Mouse (Mus musculus) MEL (cell line): Measurements from ENCODE around the gene Braf.

ENCODE experiments used
- BHLHE40 ChIP-seq: IDR thresholded peaks from 2 replicates; pipeline ENCODE4 v1.6.1; 2012; ENCODE audit warnings: low read depth, mild to moderate bottlenecking, inconsistent platforms, low read length, improper control_type of control experiment, borderline replicate concordance
- CHD2 ChIP-seq: IDR thresholded peaks from 2 replicates; pipeline ENCODE4 v1.6.1; 2011; ENCODE audit warnings: low read length, improper control_type of control experiment
- CTCF ChIP-seq, 3 experiments: IDR thresholded peaks in 2 of 3; conservative IDR thresholded peaks in 1 of 3; 2 replicates each; pipeline ENCODE4 v1.5.1; 2011 to 2012; ENCODE audit warnings: low read length in 3 of 3, low read depth in 2 of 3, mild to moderate bottlenecking in 2 of 3, improper control_type of control experiment in 1 of 3, inconsistent platforms in 1 of 3, mixed read lengths in 1 of 3, moderate library complexity in 1 of 3; ENCODE audit not compliant: control insufficient read depth in 1 of 3, insufficient read depth in 1 of 3, poor library complexity in 1 of 3, severe bottlenecking in 1 of 3
- E2F4 ChIP-seq: IDR thresholded peaks from 2 replicates; pipeline ENCODE4 v1.6.1; 2011; ENCODE audit warnings: low read depth, low read length, improper control_type of control experiment, borderline replicate concordance
- ELF1 ChIP-seq: IDR thresholded peaks from 2 replicates; pipeline ENCODE4 v1.6.1; 2014; ENCODE audit warnings: low read depth, mild to moderate bottlenecking, inconsistent platforms, low read length, improper control_type of control experiment, moderate library complexity
- EP300 ChIP-seq, 2 experiments: IDR thresholded peaks; 2 replicates each; pipeline ENCODE4 v1.6.1; 2011; ENCODE audit warnings: improper control_type of control experiment in 2 of 2, low read length in 2 of 2, low read depth in 1 of 2, mild to moderate bottlenecking in 1 of 2
- GATA1 ChIP-seq: IDR thresholded peaks from 2 replicates; pipeline ENCODE4 v1.6.1; 2011; ENCODE audit warnings: low read depth, low read length, improper control_type of control experiment
- HCFC1 ChIP-seq: IDR thresholded peaks from 2 replicates; pipeline ENCODE4 v1.6.1; 2012; ENCODE audit warnings: low read depth, mild to moderate bottlenecking, inconsistent platforms, low read length, improper control_type of control experiment, moderate library complexity
- MAX ChIP-seq: IDR thresholded peaks from 2 replicates; pipeline ENCODE4 v1.6.1; 2011; ENCODE audit warnings: low read length, improper control_type of control experiment
- MXI1 ChIP-seq: IDR thresholded peaks from 2 replicates; pipeline ENCODE4 v1.6.1; 2011; ENCODE audit warnings: mild to moderate bottlenecking, low read depth, low read length, improper control_type of control experiment
- POLR2AphosphoS2 ChIP-seq: IDR thresholded peaks from 2 replicates; pipeline ENCODE4 v1.6.1; 2011; ENCODE audit warnings: low read length, improper control_type of control experiment
- USF1 ChIP-seq: IDR thresholded peaks from 2 replicates; pipeline ENCODE4 v1.6.1; 2014; ENCODE audit warnings: low read depth, mild to moderate bottlenecking, inconsistent platforms, low read length, improper control_type of control experiment, moderate library complexity
- ZC3H11A ChIP-seq: IDR thresholded peaks from 2 replicates; pipeline ENCODE4 v1.6.1; 2012; ENCODE audit warnings: low read depth, mild to moderate bottlenecking, inconsistent platforms, low read length, improper control_type of control experiment
- ZNF384 ChIP-seq: IDR thresholded peaks from 2 replicates; pipeline ENCODE4 v1.6.1; 2012; ENCODE audit warnings: low read depth, mild to moderate bottlenecking, inconsistent platforms, low read length, improper control_type of control experiment

DNA sequence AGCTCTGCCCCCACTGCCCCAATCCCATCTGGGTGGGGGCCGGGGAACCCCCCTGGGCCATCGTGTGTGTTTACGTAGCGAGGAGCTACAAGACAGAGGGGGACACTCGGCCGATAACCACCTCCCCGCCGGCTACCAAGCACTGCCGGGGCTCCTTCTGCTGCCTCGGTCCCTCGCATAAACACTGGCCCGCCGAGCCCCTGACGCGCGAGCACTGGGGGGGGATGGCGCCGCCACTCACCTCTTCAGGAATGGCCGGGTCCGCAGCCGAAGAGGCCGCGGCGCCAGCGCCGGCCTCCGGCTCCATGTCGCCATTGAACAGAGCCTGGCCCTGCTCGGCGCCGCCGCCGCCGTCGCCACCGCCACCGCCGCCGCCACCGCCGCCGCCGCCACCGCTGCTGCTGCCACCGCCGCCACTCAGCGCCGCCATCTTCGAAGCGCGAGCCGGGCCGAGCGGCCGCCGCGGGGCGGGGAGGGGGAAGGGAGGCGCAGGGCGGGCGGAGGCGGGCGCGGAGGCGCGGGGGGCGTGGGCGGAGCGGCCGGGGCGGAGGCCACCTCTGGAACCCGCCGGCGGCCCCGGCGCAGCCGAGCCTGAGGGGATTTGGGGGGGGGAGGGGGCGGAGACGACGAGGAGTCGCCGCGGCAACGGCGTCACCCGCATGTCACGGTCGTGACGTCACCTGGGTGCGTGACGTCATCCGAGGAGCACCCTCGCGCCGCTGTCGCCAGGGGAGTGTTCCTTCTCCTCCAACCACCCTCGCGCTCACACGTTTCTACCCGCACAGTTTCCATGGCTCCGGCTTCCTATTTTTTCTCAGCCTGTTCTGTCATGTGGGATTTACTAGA lies at the start of gene Braf:
- TF ChIP-seq CTCF (IDR thresholded peaks at IDR 0.05 in 2 of 3, conservative IDR thresholded peaks at IDR 0.05 in 1 of 3; ENCODE audit: control insufficient read depth in 1 of 3, insufficient read depth in 1 of 3, low read depth in 2 of 3, low read length in 3 of 3, poor library complexity in 1 of 3, severe bottlenecking in 1 of 3) (no peak), USF1 (no peak), E2F4 (no peak), HCFC1 (peak; percentile 78), GATA1 (no peak), MXI1 (peak; percentile 57), ELF1 (no peak), POLR2AphosphoS2 (no peak), EP300 (IDR thresholded peaks at IDR 0.05; ENCODE audit: low read depth in 1 of 2, low read length in 2 of 2) (0 out of 4 replicates have a peak, but pooled peaks of 1 of the 2 experiments have one; percentile 24), BHLHE40 (0 out of 2 replicates have a peak, but pooled peaks have one; percentile 17), ZNF384 (no peak), MAX (peak; percentile 65; the same call in 1 of the 2 replicates), CHD2 (no peak), ZC3H11A (no peak)
